Mouse (Mus musculus): ENCODE data around the gene Rbm41.

Rbm41 gene

GRCm38 (mm10) chrX:139997740-139998690, at the start of gene Rbm41:
Gene Rbm41 (minus strand): TSS chrX:139998595.
- peak; percentile 56 to 58 for DNase-seq

GRCm38 (mm10) chrX:139998691-139999065, 283 bp upstream of the Rbm41 start:
- DNase-seq = no peak

GRCm38 (mm10) chrX:139982115-139982514, 16.3 kb downstream of the Rbm41 start:
- no peak for DNase-seq

GRCm38 (mm10) chrX:139933507-139933906, 64.9 kb downstream of the Rbm41 start:
- DNase-seq = no peak

GRCm38 (mm10) chrX:139932472-139932871, 65.9 kb downstream of the Rbm41 start:
- no peak for DNase-seq

- no peak for DNase-seq
Measured at GRCm38 (mm10) chrX:139920572-139920971, 77.8 kb downstream of the Rbm41 start.

- DNase-seq = no peak
Measured at GRCm38 (mm10) chrX:139891387-139891786, 107.0 kb downstream of the Rbm41 start.

GRCm38 (mm10) chrX:139883221-139883620, 115.2 kb downstream of the Rbm41 start:
- DNase-seq = no peak

GRCm38 (mm10) chrX:139877936-139878335, 120.5 kb downstream of the Rbm41 start:
- DNase-seq = peak in 1 of 2 experiments; percentile 14

- no peak for DNase-seq
Measured at GRCm38 (mm10) chrX:139877105-139877504, 121.3 kb downstream of the Rbm41 start.

GRCm38 (mm10) chrX:139870938-139871791, 127.2 kb downstream of the Rbm41 start, which contains the start of gene Morc4:
Gene Morc4 (minus strand): TSS chrX:139871677.
- peak; percentile 62 to 70 for DNase-seq

- peak; percentile 42 to 66 for DNase-seq
Measured at GRCm38 (mm10) chrX:139870300-139870711, 128.1 kb downstream of the Rbm41 start.

- no peak for DNase-seq
Measured at GRCm38 (mm10) chrX:139859402-139859801, 139.0 kb downstream of the Rbm41 start.

GRCm38 (mm10) chrX:139854795-139855194, 143.6 kb downstream of the Rbm41 start:
- DNase-seq = no peak

- DNase-seq = no peak
Measured at GRCm38 (mm10) chrX:139841091-139841490, 157.3 kb downstream of the Rbm41 start.

Data from kidney, postnatal 36 days (tissue).